Mouse (Mus musculus) adrenal gland, postnatal 36 days (tissue): ENCODE measurements around the gene Sptlc3. TPM values are rescaled to one million over a fixed set of nuclear protein-coding genes. Genes with fewer than 3 reads are reported as not detected.

Source experiments
- DNase-seq, 2 experiments: peaks; one replicate each; pipeline ENCODE4 v3.0.0; 2021; ENCODE audit warnings: mixed read lengths in 1 of 2
- total RNA-seq, 2 experiments: library from RNA; stranded (reverse); gene quantifications; 2 replicates each; pipeline ENCODE4 v1.2.3; 2021

The Sptlc3 gene
- total RNA-seq, 2 experiments from 2014 or later, result 0.13 TPM; not detected in 1

GRCm38 (mm10) chr2:139637861-139638260, 144.1 kb downstream of the Sptlc3 start:
- peak in 1 of 2 experiments; percentile 12 for DNase-seq

DNA sequence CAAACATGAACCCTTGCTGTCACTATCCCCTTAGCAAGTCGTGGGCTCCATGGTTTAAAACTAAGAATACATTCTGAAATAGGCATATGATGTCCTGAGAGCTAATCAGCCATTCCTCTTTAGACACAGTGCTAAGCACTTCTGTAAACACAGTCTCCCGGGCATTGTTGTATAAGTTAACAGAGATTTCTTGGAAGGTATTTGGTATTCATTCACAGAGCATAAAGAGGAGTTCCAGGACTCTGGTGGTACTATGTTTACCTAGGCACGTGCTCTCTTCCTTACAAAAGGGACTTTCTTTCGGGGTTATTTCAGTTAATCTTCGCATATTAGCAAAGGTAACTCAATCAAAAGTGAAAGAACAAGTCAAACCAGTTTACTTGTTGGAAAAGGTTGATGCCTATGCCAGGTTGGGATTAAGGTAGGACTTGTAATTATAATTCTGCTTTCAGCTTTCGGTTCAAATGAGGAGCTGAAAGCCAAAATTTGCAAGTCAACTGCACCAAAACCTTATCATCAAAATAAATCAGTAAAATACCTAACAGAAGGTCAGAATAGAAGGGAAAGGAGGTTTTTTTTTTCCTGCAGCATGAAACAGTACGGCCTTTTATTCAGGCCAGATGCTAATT, 148.2 kb downstream of the Sptlc3 start:
- DNase-seq, result no peak

GRCm38 (mm10) chr2:139649518-139649917, 155.8 kb downstream of the Sptlc3 start:
- DNase-seq, result no peak

- no peak for DNase-seq
These were observed 163.0 kb downstream of the Sptlc3 start for GRCm38 (mm10) chr2:139656750-139657149.

- DNase-seq, result no peak
These were observed 178.1 kb downstream of the Sptlc3 start for GRCm38 (mm10) chr2:139671838-139672237.

- no peak for DNase-seq
These were observed 178.7 kb downstream of the Sptlc3 start for GRCm38 (mm10) chr2:139672371-139672770.

DNA sequence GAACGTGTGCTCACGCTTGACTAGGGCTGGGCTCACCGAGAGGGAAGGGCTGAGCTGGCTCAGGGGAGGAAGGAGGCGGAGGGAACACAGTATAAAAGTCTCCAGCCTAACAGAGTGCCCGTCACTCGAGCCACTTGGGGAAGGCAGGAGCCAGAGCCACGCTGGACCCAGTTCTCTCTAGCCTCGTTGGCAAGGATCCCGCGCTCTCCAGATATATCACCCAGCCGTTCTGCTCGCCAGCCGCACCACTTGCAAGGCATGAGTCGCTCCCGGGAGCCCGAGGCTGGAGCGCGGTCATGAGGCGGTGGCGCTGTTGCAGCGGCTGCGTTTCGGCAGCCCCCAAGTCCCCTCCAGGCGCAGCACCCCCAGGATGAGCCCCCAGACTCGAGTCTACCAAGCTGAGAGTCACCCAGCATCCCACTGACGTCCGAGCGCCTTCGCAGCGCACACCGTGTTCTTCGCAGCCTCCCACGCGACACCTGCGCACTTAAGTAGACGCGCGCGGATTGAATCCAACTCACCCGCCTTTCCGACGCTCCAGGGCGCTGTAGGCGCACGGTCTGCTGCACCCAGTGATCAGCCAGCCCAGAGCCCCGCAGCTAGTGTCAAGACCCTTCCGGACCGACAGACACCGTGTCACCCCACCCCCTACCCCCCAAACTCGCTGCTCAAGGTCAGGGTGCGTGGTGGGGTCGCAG, 183.5 kb downstream of the Sptlc3 start:
- DNase-seq, result peak; percentile 89 to 90

- peak; percentile 51 to 64 for DNase-seq
These were observed 184.1 kb downstream of the Sptlc3 start, which contains the start of gene Ism1 for GRCm38 (mm10) chr2:139677809-139678274. Gene Ism1, plus strand, starts transcription at chr2:139678178.

- DNase-seq, result peak; percentile 62 to 70
These were observed 184.8 kb downstream of the Sptlc3 start for GRCm38 (mm10) chr2:139678275-139679140.

DNA sequence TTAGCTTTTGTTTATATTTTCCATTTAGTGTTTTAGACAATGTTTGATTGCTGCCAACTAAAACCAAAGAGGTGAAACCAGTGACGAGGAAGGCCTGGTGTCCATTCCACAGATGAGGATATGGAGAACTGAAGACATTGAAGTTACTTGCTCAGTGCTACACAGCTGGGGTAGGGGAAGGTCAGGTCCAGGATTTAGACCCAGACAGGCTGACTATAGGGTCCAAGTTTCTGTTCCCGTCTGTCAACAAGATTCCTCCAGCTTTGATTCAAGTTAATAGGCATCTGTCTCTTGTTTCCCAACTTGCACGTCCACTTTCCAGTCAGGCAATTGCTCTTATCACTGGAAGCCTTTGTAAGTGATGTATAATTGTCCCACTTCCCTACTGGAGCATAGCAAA, 188.8 kb downstream of the Sptlc3 start:
- no peak for DNase-seq

Other genes starting within 250 kb of the Sptlc3 start
- gene Ism1, start 184.3 kb downstream of the Sptlc3 start, total RNA-seq, result 10 to 100 TPM; 28.8 to 32.8 TPM